Mouse (Mus musculus): ENCODE measurements around the gene Rcn3. TPM values are rescaled to one million over a fixed set of nuclear protein-coding genes. Genes with fewer than 3 reads are reported as not detected.

Gene Rcn3
- polyA plus RNA-seq, 1 experiment from 2014 or later, result 215 TPM

DNA sequence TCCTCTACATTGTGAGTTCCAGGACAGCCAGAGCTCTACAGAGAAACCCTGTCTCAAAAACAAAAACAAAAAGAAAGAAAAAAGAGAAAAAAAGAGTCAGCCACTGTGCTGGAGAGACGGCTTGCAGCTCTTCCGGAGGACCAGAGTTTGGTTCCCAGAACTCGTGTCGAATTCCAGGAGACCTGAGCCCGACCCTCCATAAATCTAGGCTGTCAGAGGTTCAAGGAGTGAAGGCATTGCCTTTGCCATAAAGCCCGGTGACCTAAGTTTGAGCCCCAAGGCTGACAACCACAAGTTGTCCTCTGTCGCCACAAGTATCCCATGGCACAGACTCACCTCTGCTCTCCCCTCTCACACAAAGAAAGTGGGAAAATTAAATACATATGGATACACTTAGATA, 2.1 kb upstream of the Rcn3 start:
- peak overlapping the region; percentile 5; the same call in 1 of the 2 replicates for H3K4me2 ChIP-seq (ENCODE audit: low read length)
- 0 out of 2 replicates have a peak, but pooled peaks cover 9% of the 10 kb centered on the region for H3K4me1 ChIP-seq (replicated peaks; ENCODE audit: insufficient read depth, low read length)
- H3K27ac ChIP-seq, result peak overlapping the region; percentile 72
- no peaks in the 10 kb centered on the region for H3K36me3 ChIP-seq (ENCODE audit: insufficient read depth, low read length)
- no peak for ATAC-seq (replicated peaks; ENCODE audit: low FRiP score, low read depth)
- no peak for TF ChIP-seq CTCF (IDR thresholded peaks at IDR 0.05; ENCODE audit: low read depth)
- no peak overlapping the region for H3K9ac ChIP-seq (ENCODE audit: low read depth, low read length)
- WGBS, result 8% methylated on average over 7 of the region's 7 CpGs
- H3K9me3 ChIP-seq (replicated peaks; ENCODE audit: low read length), result no peaks in the 10 kb centered on the region
- H3K4me3 ChIP-seq (replicated peaks; ENCODE audit: low read depth, low read length), result no peak overlapping the region
- no peaks in the 10 kb centered on the region for H3K27me3 ChIP-seq (ENCODE audit: insufficient read depth, low read length)
- peak; percentile 86 for DNase-seq (ENCODE audit: low spot score)

DNA sequence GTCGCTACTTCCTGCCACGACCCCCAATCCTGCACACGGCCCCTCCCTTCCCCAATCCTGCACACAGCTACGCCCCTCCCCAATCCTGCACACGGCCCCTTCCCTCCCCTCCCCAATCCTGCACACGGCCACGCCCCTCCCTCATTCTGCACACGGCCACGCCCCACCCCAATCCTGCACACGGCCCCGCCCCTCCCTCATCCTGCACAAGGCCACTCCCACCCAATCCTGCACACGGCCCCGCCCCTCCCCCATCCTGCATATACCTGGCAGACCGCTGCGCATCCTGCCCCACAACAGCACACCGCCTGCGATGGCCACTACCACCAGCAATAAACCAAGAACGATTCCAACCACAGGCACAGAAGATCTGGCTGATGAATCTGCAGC, 1.5 kb upstream of the Rcn3 start:
- WGBS, result 24% methylated on average over 18 of the region's 18 CpGs
- no peaks in the 10 kb centered on the region for H3K27me3 ChIP-seq (ENCODE audit: insufficient read depth, low read length)
- TF ChIP-seq CTCF (IDR thresholded peaks at IDR 0.05; ENCODE audit: low read depth), result no peak
- H3K27ac ChIP-seq, result peak overlapping the region; percentile 72
- peak overlapping the region; percentile 5; the same call in 1 of the 2 replicates for H3K4me2 ChIP-seq (ENCODE audit: low read length)
- H3K4me3 ChIP-seq (replicated peaks; ENCODE audit: low read depth, low read length), result no peak overlapping the region
- peak; percentile 66 for DNase-seq (ENCODE audit: low spot score)
- H3K9me3 ChIP-seq (replicated peaks; ENCODE audit: low read length), result no peaks in the 10 kb centered on the region
- H3K9ac ChIP-seq (ENCODE audit: low read depth, low read length), result no peak overlapping the region
- 0 out of 2 replicates have a peak, but pooled peaks cover 9% of the 10 kb centered on the region for H3K4me1 ChIP-seq (replicated peaks; ENCODE audit: insufficient read depth, low read length)
- no peak for ATAC-seq (replicated peaks; ENCODE audit: low FRiP score, low read depth)
- H3K36me3 ChIP-seq (ENCODE audit: insufficient read depth, low read length), result no peaks in the 10 kb centered on the region

DNA sequence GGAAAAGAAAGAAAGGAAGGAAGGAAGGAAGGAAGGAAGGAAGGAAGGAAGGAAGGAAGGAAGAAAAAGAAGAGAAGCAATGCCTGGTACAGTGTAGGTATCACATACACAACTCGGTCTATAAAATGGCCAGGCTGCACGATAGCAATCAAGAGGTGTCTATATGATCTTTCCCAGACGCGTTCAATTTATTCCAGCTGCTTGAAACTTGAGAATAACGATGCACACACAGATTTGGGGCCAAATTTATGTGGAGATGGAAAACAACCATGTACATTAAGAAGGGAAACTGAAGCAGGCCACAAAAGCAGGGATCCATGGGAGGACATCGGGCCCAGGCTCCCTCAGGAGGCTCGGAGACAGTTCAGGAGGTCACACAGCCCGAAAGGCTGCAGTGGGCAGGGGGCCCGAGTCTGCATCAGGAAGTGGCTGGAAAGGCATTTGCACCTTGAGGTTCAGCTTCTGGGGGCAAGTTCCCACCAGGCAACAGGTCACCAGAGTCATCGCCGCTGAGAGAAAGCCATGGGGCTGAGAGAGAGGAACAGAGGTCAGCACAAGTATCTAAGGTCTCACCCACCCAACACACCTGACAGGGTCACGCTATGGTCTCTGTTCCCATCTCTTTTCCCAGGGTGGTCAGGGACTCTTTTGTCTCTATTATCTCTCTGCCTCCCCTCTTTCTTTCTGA, 951 bp upstream of the Rcn3 start:
- no peak overlapping the region for H3K9ac ChIP-seq (ENCODE audit: low read depth, low read length)
- H3K27me3 ChIP-seq (ENCODE audit: insufficient read depth, low read length), result no peaks in the 10 kb centered on the region
- H3K4me3 ChIP-seq (replicated peaks; ENCODE audit: low read depth, low read length), result no peak overlapping the region
- no peaks in the 10 kb centered on the region for H3K9me3 ChIP-seq (replicated peaks; ENCODE audit: low read length)
- 0 out of 2 replicates have a peak, but pooled peaks cover 9% of the 10 kb centered on the region for H3K4me1 ChIP-seq (replicated peaks; ENCODE audit: insufficient read depth, low read length)
- peaks cover under 1% of the 10 kb centered on the region; the same call in 1 of the 2 replicates for H3K36me3 ChIP-seq (ENCODE audit: insufficient read depth, low read length)
- ATAC-seq (replicated peaks; ENCODE audit: low FRiP score, low read depth) (no peak), DNase-seq (ENCODE audit: low spot score) (no peak)
- TF ChIP-seq CTCF (IDR thresholded peaks at IDR 0.05; ENCODE audit: low read depth), result no peak
- H3K4me2 ChIP-seq (ENCODE audit: low read length), result no peak overlapping the region
- H3K27ac ChIP-seq, result peak overlapping the region; percentile 57
- WGBS, result 31% methylated on average over 12 of the region's 12 CpGs

DNA sequence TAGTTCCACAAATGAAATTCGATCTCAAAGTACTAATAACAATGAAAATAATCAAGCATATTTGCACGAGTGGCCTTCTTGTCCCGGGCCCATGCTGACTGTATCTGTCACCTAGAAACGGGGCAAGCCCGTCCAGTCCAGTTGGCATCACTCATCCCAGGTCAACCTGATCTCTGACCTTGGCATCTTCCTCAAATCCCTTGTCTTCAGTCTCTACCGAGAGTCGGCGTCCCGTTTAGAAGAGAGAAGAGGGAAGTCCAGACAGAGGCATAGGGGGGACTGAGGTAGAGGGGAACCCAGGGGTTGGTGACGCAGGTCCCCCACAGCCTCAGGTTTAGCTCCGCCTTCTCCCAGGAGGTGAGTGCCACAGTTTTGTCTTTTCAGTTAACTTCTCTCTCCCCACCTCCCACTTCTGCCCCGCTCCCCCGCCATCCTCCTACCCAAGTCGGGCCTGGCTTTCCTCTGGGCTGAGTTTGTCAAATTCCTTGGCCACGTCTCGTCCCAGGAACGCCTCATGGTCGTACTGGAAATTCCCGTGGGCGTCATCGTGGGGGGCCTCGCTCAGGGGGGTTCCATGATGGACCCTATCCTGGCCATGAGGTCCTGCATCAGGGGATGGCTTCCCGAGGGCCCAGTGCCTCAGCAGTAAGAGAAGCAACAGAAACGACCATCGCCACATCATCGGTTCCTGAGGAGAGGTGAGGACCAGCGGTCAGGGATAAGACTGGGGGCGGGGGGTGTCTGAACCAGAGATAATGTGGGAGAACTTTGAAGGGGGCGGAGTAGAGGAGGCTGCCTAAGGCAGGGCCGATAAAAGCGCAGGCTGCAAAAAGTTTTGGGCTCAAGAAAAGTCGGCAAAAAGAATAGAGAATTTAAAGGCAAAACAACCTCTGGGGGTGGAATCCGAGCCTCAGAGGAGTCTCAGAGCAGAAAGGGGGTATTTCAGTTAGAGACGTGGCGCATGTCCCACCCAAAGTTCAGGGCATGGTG, 725 bp downstream of the Rcn3 start:
- peaks cover 13% of the 10 kb centered on the region for H3K36me3 ChIP-seq (ENCODE audit: insufficient read depth, low read length)
- no peaks in the 10 kb centered on the region for H3K27me3 ChIP-seq (ENCODE audit: insufficient read depth, low read length)
- H3K9ac ChIP-seq (ENCODE audit: low read depth, low read length), result peak overlapping the region; percentile 74
- peak; percentile 80 for DNase-seq (ENCODE audit: low spot score)
- H3K4me2 ChIP-seq (ENCODE audit: low read length), result peak overlapping the region; percentile 71
- ATAC-seq (replicated peaks; ENCODE audit: low FRiP score, low read depth), result peak; percentile 66; the same call in 1 of the 2 replicates
- no peak for TF ChIP-seq CTCF (IDR thresholded peaks at IDR 0.05; ENCODE audit: low read depth)
- H3K9me3 ChIP-seq (replicated peaks; ENCODE audit: low read length), result no peaks in the 10 kb centered on the region
- 0 out of 2 replicates have a peak, but pooled peaks cover 9% of the 10 kb centered on the region for H3K4me1 ChIP-seq (replicated peaks; ENCODE audit: insufficient read depth, low read length)
- peak overlapping the region; percentile 84 for H3K27ac ChIP-seq
- H3K4me3 ChIP-seq (replicated peaks; ENCODE audit: low read depth, low read length), result peak overlapping the region; percentile 51
- WGBS, result 8% methylated on average over 35 of the region's 35 CpGs

DNA sequence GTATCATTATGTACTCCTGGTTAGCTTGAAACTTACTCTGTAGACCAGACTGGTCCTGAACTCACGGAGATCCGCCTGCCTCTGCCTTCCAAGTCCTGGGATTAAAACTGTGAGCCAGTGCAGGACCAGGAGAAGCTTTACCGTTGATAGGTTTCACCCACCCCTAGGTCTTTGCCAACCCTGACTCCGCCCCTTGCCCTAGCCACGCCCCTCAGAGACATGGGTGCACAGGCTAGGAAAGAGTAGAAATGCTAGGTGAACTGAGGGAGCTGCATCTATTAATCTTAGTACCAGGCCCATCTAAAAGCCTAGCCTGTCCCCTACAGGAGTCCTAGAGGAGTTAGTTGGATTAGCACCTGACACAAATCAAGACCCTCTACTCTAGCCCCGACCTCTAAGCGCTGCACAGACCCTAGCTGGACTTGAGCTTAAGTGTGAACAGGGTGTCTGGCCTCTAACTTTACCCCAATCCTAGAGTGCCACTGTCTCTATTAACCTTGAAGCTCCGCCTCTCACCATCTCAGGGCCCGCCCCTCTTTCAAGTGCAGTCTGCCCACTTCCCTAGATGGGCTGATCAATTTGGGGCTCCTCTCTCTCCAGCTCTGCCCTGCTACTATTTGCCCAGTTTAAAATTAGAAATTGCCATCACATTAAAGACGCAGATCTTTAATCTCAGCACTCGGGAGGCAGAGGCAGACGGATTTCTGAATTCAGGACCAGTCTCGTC, 1.6 kb downstream of the Rcn3 start:
- no peak overlapping the region; the same call in 1 of the 2 replicates for H3K9ac ChIP-seq (ENCODE audit: low read depth, low read length)
- no peaks in the 10 kb centered on the region for H3K9me3 ChIP-seq (replicated peaks; ENCODE audit: low read length)
- TF ChIP-seq CTCF (IDR thresholded peaks at IDR 0.05; ENCODE audit: low read depth), result no peak
- peaks cover 18% of the 10 kb centered on the region for H3K36me3 ChIP-seq (ENCODE audit: insufficient read depth, low read length)
- peak overlapping the region; percentile 71 for H3K4me2 ChIP-seq (ENCODE audit: low read length)
- DNase-seq (ENCODE audit: low spot score), result no peak
- peak overlapping the region; percentile 84; the same call in 1 of the 2 replicates for H3K27ac ChIP-seq
- H3K27me3 ChIP-seq (ENCODE audit: insufficient read depth, low read length), result no peaks in the 10 kb centered on the region
- peak overlapping the region; percentile 51 for H3K4me3 ChIP-seq (replicated peaks; ENCODE audit: low read depth, low read length)
- ATAC-seq (replicated peaks; ENCODE audit: low FRiP score, low read depth), result no peak
- 0 out of 2 replicates have a peak, but pooled peaks cover 9% of the 10 kb centered on the region for H3K4me1 ChIP-seq (replicated peaks; ENCODE audit: insufficient read depth, low read length)
- 74% methylated on average over 13 of the region's 13 CpGs for WGBS

Measured in kidney, postnatal 0 days (tissue).